Mouse (Mus musculus) thymus, adult 2 months (tissue): ENCODE data around the gene Acp5. TPM values are rescaled to one million over a fixed set of nuclear protein-coding genes. Genes with fewer than 3 reads are reported as not detected.

Experiments used
- DNase-seq: peaks from one replicate; pipeline ENCODE4 v3.0.0; 2021
- H3K27ac ChIP-seq: fragments of 200-500 bp; 2 replicates; pipeline ENCODE4 v1.5.1; 2012; ENCODE audit warnings: low read length, control low read depth; ENCODE audit not compliant: control insufficient read depth, insufficient read depth
- H3K27me3 ChIP-seq: fragments of 200-500 bp; 2 replicates; pipeline ENCODE4 v1.6.1; 2012; ENCODE audit warnings: mild to moderate bottlenecking, low read length, moderate library complexity, mixed read lengths; ENCODE audit not compliant: control insufficient read depth, insufficient read depth
- H3K36me3 ChIP-seq: fragments of 200-500 bp; 2 replicates; pipeline ENCODE4 v1.6.1; 2012; ENCODE audit warnings: mild to moderate bottlenecking, low read length, moderate library complexity; ENCODE audit not compliant: control insufficient read depth, insufficient read depth
- H3K4me1 ChIP-seq: fragments of 200-500 bp; replicated peaks from 2 replicates; pipeline ENCODE4 v1.6.1; 2012; ENCODE audit warnings: low read length; ENCODE audit not compliant: control insufficient read depth, insufficient read depth
- H3K4me3 ChIP-seq: fragments of 200-500 bp; 2 replicates; pipeline ENCODE4 v1.5.1; 2012; ENCODE audit warnings: mild to moderate bottlenecking, low read length, control low read depth, moderate library complexity; ENCODE audit not compliant: control insufficient read depth, insufficient read depth
- CTCF ChIP-seq: fragments of 200-500 bp; IDR thresholded peaks from 2 replicates; pipeline ENCODE4 v1.5.1; 2012; ENCODE audit warnings: mild to moderate bottlenecking, control low read depth, low read length, moderate library complexity, borderline replicate concordance; ENCODE audit not compliant: control insufficient read depth, poor library complexity, insufficient read depth; ENCODE audit errors: extremely low read depth
- POLR2A ChIP-seq: fragments of 200-500 bp; IDR thresholded peaks from 2 replicates; pipeline ENCODE4 v1.6.1; 2012; ENCODE audit warnings: mild to moderate bottlenecking, low read length, control low read depth, moderate library complexity; ENCODE audit not compliant: control insufficient read depth, poor library complexity, insufficient read depth; ENCODE audit errors: extremely low read depth
- WGBS: fragments of 180-500 bp; shearing (Covaris S2); methylation state at CpG from one replicate; pipeline ENCODE4 v1.1.7; 2018; 5-methylcytosine and 5-hydroxymethylcytosine counted together
- polyA plus RNA-seq: library from polyadenylated mRNA; depleted of rRNA; stranded (reverse); fragments of >200 nt; gene quantifications from 2 replicates; pipeline ENCODE4 v1.2.3, GENCODE M21; 2012

Acp5 gene
- polyA plus RNA-seq, 1 experiment: 304 TPM

DNA sequence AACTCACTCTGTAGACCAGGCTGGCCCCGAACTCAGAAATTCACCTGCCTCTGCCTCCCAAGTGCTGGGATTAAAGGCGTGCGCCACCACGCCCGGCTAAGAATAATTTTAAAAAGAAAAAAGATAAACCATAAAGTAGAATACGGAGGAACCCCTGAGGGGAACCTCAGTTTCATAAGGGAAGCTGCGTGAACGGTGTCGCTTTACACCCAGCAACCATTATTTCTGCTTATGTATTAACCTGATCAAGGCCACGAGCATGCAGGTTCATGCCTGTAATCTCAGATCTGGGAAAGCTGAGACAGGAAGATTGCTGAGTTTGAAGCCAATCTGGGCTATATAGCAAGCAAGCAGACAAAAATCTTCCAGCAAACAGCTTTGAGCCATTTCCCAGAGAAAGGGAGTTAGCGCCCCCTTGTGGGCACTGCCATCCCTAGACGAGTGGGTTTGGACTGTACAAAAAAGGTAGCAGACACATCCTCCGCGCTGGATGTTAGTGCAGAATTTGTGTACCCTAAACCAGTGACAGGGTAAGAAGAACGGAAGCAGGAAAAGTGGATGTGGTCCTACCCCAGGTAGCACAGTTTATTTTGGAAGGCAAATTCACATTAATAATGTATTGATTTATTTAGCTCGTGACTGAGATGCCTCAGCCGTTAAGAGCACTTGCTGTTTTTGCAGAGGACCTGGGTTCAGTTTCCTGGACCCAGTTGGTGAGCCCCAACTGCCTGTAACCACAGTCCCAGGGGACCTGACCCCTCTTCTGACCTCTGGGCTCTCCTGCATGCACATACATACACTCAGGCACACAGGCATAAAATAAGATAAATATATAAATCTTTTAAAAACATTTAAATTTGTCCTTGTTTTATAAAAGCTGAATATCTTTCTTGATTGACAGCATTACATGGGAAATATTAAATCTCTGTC lies 7.9 kb upstream of the Acp5 start:
- no peaks in the 10 kb centered on the region for H3K4me1 ChIP-seq
- WGBS: 36% methylated on average over 17 of the region's 17 CpGs
- no peaks in the 10 kb centered on the region for H3K27me3 ChIP-seq
- H3K4me3 ChIP-seq: no peak overlapping the region
- no peak for TF ChIP-seq POLR2A
- no peak for TF ChIP-seq CTCF
- H3K27ac ChIP-seq: no peak overlapping the region
- DNase-seq: peak; percentile 91
- no peaks in the 10 kb centered on the region for H3K36me3 ChIP-seq

DNA sequence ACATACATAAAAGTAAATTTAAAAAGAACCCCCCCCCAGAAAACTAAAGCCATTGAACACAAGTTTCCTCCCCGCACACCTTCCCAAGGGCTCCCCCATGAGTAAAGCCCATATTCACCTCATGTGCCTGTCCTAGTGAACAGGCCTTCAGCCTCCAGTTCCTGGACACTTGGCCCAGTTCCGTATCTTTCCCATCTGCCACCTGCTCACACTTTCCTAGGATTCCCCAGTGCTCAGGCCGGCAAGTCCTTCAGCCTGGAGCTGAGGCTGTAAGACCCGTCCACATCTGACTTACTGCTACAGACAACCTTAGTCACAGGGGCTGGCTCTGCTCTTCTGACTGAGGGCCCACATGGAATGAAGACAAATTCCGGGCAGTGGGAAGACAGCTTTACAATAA lies 4.2 kb upstream of the Acp5 start:
- DNase-seq: no peak
- H3K36me3 ChIP-seq: no peaks in the 10 kb centered on the region
- no peak overlapping the region for H3K4me3 ChIP-seq
- peaks cover 21% of the 10 kb centered on the region for H3K4me1 ChIP-seq
- TF ChIP-seq POLR2A (no peak), CTCF (no peak)
- 98% methylated on average over 5 of the region's 5 CpGs for WGBS
- H3K27me3 ChIP-seq: no peaks in the 10 kb centered on the region
- no peak overlapping the region for H3K27ac ChIP-seq

DNA sequence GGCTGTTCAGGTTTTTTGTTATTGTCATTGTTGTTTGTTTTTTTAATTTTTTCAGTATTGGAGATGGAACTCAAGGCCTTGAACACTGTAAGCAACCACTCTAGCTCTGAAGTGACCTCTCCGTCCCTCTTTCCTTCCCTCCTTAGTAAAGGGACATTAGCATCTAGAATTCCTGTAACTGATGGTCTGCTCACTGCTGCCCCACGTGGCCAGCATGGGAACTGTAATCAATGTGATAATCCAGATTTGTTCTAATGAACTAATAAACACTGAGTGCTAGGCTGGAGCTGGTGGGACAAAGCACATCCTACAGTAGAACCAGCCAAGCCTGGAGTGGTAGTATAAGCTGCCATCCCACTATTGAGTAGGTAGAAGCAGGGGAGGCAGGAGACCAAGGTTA lies 3.0 kb upstream of the Acp5 start:
- Histone ChIP-seq H3K4me3 (no peak overlapping the region), H3K4me1 (peaks cover 31% of the 10 kb centered on the region), H3K36me3 (no peaks in the 10 kb centered on the region), H3K27ac (no peak overlapping the region), H3K27me3 (no peaks in the 10 kb centered on the region)
- TF ChIP-seq CTCF: no peak
- no peak for TF ChIP-seq POLR2A
- WGBS: 43% methylated on average over 2 of the region's 2 CpGs
- no peak for DNase-seq

DNA sequence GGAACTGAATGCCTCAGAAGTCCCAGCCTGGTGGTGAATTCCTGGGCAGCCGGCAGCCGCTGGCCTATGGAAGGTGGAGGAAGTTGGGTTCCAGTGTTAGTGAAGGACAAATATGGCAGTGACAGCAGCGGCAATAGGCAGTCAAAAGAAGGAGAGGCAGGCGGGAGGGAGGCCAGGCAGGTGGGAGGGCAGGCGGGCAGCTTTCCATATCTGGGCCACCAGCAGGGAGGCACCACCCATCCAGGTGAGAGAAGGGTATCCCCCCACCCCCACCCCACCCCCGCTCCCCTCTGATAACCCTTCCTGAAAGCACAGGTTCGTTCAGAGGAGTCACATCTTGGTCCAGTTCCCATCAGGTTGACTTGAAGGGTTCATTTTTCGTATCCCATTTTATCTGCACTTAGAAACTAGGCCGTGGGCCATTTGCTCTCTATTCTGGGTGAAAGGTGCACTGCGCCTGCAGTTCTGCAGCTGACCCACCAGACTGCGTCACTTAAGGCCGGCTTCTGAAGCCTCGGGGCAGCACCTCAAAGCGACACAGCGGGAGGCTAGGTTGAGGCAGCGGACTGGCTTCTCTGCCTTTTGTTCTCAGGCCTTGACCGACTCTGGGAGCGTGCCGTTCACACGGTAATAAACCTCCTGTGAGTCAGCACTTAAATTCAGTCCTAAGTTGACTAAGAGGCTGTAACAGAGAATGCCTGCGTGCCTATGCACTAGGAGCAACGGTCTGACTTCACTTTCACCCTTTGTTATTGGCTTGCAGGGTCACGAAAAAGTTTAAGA lies 1.4 kb upstream of the Acp5 start:
- WGBS: 85% methylated on average over 23 of the region's 23 CpGs
- H3K27ac ChIP-seq: peak overlapping the region; percentile 88
- H3K36me3 ChIP-seq: no peaks in the 10 kb centered on the region
- no peaks in the 10 kb centered on the region for H3K27me3 ChIP-seq
- no peak overlapping the region for H3K4me3 ChIP-seq
- no peak for DNase-seq
- peaks cover 40% of the 10 kb centered on the region for H3K4me1 ChIP-seq
- TF ChIP-seq POLR2A: no peak
- TF ChIP-seq CTCF: no peak

DNA sequence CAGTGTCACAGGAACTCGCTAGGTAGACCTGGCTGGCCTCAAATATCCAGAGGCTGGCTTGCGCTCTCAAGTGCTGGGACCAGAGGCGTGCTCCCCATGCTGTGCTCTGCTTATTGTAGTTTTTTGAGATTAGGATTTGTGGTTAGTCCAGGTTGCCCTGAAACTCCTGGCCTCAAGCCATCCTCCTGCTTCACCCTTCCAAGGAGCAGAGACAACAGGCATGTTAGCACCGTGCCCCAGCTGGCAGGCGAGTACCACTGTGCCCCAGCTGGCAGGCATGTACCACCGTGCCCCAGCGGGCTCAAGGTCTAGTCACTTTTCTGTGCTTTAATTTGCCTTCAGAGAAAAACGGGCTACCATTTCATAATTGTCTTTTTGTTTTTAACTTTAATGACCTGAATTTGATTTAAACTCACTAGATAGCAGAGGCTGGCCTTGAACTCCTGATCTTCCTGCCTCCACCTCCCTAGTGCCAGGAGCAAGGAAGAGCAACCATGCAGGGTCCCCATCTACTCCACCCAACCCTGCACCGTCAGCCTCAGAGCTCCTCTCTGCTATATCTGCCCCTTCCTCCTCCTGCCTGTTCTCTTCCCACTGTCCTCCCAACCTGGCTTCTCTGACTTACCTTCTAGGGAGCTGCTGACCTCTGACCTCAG lies 395 bp downstream of the Acp5 start:
- no peak for DNase-seq
- TF ChIP-seq CTCF (no peak), POLR2A (no peak)
- H3K36me3 ChIP-seq: no peaks in the 10 kb centered on the region
- no peak overlapping the region for H3K4me3 ChIP-seq
- H3K27me3 ChIP-seq: no peaks in the 10 kb centered on the region
- H3K27ac ChIP-seq: peak overlapping the region; percentile 93
- WGBS: 65% methylated on average over 9 of the region's 9 CpGs
- H3K4me1 ChIP-seq: peaks cover 54% of the 10 kb centered on the region

DNA sequence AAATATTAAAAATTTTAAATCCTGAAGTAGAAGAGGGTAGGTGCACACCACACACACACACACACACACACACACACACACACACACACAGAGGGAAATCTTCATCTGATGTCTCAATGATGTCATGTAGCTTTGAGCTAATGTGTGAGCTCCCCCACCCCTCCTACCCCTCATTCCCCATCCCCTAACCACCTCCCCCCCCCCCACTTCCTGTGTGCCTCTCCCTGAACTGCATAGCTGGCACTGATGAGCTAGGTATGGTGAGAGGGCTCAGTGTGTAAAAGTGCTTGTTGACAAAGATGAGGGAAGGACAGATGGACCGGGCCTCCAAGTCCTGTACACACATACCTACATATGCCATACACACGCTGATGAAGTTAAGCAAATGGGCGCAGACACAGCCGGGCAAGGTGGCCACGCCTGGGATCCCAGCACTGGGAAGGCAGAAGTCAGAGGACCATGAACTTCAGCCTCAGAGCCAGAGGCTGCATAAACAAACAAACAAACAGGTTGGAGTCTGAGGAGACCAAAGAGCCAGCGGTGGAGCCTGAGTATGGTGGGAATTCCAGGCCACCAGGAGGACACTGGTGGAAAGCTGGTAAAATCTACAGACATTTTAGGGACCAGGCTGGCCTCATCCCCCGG lies 1.1 kb downstream of the Acp5 start:
- Histone ChIP-seq H3K4me3 (no peak overlapping the region), H3K27me3 (no peaks in the 10 kb centered on the region), H3K4me1 (peaks cover 61% of the 10 kb centered on the region), H3K36me3 (no peaks in the 10 kb centered on the region), H3K27ac (peak overlapping the region; percentile 93)
- DNase-seq: no peak
- WGBS: 74% methylated on average over 7 of the region's 7 CpGs
- TF ChIP-seq POLR2A (no peak), CTCF (no peak)
